Mouse (Mus musculus) heart, adult 2 months (tissue): ENCODE data around the gene Chuk.

Experiments used
- CTCF ChIP-seq: fragments of 200-600 bp; IDR thresholded peaks from 2 replicates; pipeline ENCODE4 v1.8.1; 2022; ENCODE audit warnings: antibody characterized with exemption, mild to moderate bottlenecking, moderate library complexity
- EP300 ChIP-seq: fragments of 200-500 bp; IDR thresholded peaks from 2 replicates; pipeline ENCODE4 v1.6.1; 2011; ENCODE audit warnings: low read depth, low read length, control low read depth; ENCODE audit not compliant: insufficient read depth
- POLR2A ChIP-seq: fragments of 200-500 bp; IDR thresholded peaks from 2 replicates; pipeline ENCODE4 v1.6.1; 2011; ENCODE audit warnings: mild to moderate bottlenecking, low read depth, low read length, control low read depth; ENCODE audit not compliant: insufficient read depth

GRCm38 (mm10) chr19:44060226-44060625 is 47.1 kb downstream of the Chuk start:
- TF ChIP-seq CTCF (no peak), EP300 (no peak), POLR2A (no peak)
